Mouse (Mus musculus): Measurements from ENCODE around the gene Dnah8.

GRCm38 (mm10) chr17:30576946-30577345 is 47.2 kb upstream of the Dnah8 start:
- TF ChIP-seq POLR2A (IDR thresholded peaks at IDR 0.05; ENCODE audit: low read depth, low read length) (no peak), CTCF (IDR thresholded peaks at IDR 0.05; ENCODE audit: extremely low read depth, insufficient read length, insufficient replicate concordance, low read depth, low read length) (no peak)
